Mouse (Mus musculus): ENCODE results near the gene Prdm15.

GRCm38 (mm10) chr16:97875101-97875500 lies 23.5 kb upstream of the Prdm15 start:
- TF ChIP-seq CTCF (IDR thresholded peaks at IDR 0.05; ENCODE audit: borderline replicate concordance, insufficient read depth, low read depth, low read length) = no peak
- no peak for TF ChIP-seq POLR2A (IDR thresholded peaks at IDR 0.05; ENCODE audit: borderline replicate concordance, insufficient read depth, low read length)
